Mouse (Mus musculus) stomach, embryonic 14.5 days (tissue): ENCODE results near the gene Helz. TPM values are rescaled to one million over a fixed set of nuclear protein-coding genes. Genes with fewer than 3 reads are reported as not detected.
"Not testable (repeated sequence)": the region's sequence is repeated elsewhere in the genome, so short reads cannot be mapped to it uniquely, and the experiment has no call there.

Experiments used
- ATAC-seq: fragments of 200-750 bp; cut with Nextera tagmentation; 2 replicates; pipeline ENCODE4 v1.8.0; 2017; ENCODE audit warnings: low read depth, moderate TSS enrichment; ENCODE audit not compliant: insufficient number of reproducible peaks, insufficient read depth, low FRiP score
- H3K27ac ChIP-seq: fragments of 300-500 bp; sonication (generic); 2 replicates; pipeline ENCODE4 v1.5.1; 2014; ENCODE audit warnings: mild to moderate bottlenecking, low read length, moderate library complexity, mixed read lengths
- H3K27me3 ChIP-seq: fragments of 300-500 bp; sonication (generic); 2 replicates; pipeline ENCODE4 v1.6.1; 2014; ENCODE audit warnings: low read length, control low read depth, mixed read lengths; ENCODE audit not compliant: control insufficient read depth, insufficient read depth
- H3K36me3 ChIP-seq: fragments of 300-500 bp; sonication (generic); 2 replicates; pipeline ENCODE4 v1.6.1; 2014; ENCODE audit warnings: mild to moderate bottlenecking, control low read depth, low read length, moderate library complexity, mixed read lengths; ENCODE audit not compliant: control insufficient read depth, insufficient read depth
- H3K4me1 ChIP-seq: fragments of 300-500 bp; sonication (generic); 2 replicates; pipeline ENCODE4 v1.6.1; 2014; ENCODE audit warnings: low read length, control low read depth, mixed read lengths; ENCODE audit not compliant: control insufficient read depth, insufficient read depth
- H3K4me2 ChIP-seq: fragments of 300-500 bp; sonication (generic); replicated peaks from 2 replicates; pipeline ENCODE4 v1.6.1; 2014; ENCODE audit warnings: low read depth, low read length, control low read depth
- H3K4me3 ChIP-seq: fragments of 300-500 bp; sonication (generic); 2 replicates; pipeline ENCODE4 v1.5.1; 2014; ENCODE audit warnings: low read depth, low read length, control low read depth
- H3K9ac ChIP-seq: fragments of 300-500 bp; sonication (generic); replicated peaks from 2 replicates; pipeline ENCODE4 v1.6.1; 2014; ENCODE audit warnings: low read depth, mild to moderate bottlenecking, control low read depth, low read length, moderate library complexity, mixed read lengths
- H3K9me3 ChIP-seq: fragments of 300-500 bp; sonication (generic); 2 replicates; pipeline ENCODE4 v1.6.1; 2016; ENCODE audit warnings: low read depth, low read length, control low read depth; ENCODE audit not compliant: control insufficient read depth
- WGBS: fragments of 180-500 bp; shearing (Covaris S2); extraction: QIAGEN DNeasy Blood & Tissue Kit; methylation state at CpG from one replicate; pipeline ENCODE4 v1.1.7; 2014; 5-methylcytosine and 5-hydroxymethylcytosine counted together
- polyA plus RNA-seq: library from polyadenylated mRNA; unstranded; fragments of >200 nt; fragmentation: Nextera tagmentation; extraction: Ambion mirVana; gene quantifications from 2 replicates; pipeline ENCODE4 v1.2.1, GENCODE M21; 2014

Helz gene
- polyA plus RNA-seq: 25.1 and 26.7 TPM in 2 replicates

DNA sequence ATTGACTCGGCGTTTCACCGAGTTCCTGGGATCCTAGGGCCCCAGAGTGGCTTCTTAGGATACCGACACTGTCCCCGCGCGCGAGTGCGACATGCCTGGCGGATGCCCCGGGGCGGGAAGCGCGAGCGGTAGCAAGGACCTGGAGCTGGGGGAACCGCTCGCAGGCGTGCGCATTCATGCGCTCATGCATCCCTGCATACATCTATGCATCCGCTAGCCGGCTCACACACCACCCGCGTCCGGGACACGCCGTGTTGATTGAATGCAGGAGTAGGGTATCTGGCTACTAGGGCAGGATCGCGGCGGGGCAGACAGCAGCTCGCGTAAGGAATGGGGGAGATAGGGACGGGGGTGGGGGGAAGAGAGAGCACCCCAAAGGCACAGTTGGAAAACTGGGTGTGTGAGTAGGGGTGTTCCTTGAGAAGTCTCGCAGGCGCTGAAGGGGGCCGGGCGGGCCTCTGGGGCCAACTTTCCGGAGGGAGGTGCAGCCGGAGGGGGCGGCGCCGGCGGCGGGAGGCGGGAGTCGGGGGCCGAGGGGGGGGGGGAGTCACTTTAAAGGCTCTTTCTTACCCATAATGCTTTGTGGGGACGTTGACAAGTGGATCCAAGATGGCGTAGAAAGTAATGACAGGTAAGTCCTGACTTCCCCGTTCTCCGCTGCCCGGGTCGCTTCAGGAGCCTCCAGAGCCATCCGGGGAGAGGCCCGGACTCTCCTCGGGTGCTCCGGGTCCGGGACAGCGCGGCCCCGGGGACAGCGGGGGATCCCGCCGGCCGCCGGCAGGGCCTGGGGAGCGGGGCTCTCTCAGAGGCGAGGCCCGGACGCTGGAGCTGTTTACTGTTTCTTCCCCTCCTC is at the start of gene Helz:
Helz (plus strand) TSS at position 580 of the 853 bp plus-strand sequence.
- Histone ChIP-seq H3K4me1 (no peaks in the 10 kb centered on the region), H3K27me3 (no peaks in the 10 kb centered on the region), H3K4me3 (peak within 1 kb of the TSS; percentile 70), H3K9ac (peak within 1 kb of the TSS; percentile 56), H3K36me3 (peaks cover 12% of the 10 kb centered on the region; the same call in 1 of the 2 replicates), H3K4me2 (peak within 1 kb of the TSS; percentile 100), H3K27ac (peak within 1 kb of the TSS; percentile 52), H3K9me3 (no peaks in the 10 kb centered on the region)
- peak; percentile 80 for ATAC-seq
- under 1% methylated on average over 53 of the region's 70 CpGs for WGBS

DNA sequence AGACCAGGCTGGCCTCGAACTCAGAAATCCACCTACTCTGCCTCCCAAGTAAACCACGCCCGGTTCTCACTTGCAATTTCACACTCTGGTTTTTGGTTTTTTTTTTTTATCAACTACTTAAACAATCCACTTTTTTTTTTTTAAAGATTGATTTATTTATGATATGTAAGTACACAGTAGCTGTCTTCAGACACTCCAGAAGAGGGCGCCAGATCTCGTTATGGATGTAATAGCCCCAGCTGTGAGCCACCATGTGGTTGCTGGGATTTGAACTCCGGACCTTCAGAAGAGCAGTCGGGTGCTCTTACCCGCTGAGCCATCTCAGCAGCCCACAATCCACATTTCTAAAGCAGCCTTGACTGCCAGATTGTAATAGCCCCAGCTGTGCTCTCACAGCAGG is 44.9 kb upstream of the Helz start:
- H3K27ac ChIP-seq: no peak overlapping the region
- WGBS: 82% methylated on average over 8 of the region's 8 CpGs
- H3K9ac ChIP-seq: no peak overlapping the region
- no peak overlapping the region for H3K4me3 ChIP-seq
- peaks cover 12% of the 10 kb centered on the region for H3K36me3 ChIP-seq
- ATAC-seq: no peak
- no peaks in the 10 kb centered on the region for H3K9me3 ChIP-seq
- H3K4me2 ChIP-seq: no peak overlapping the region
- no peaks in the 10 kb centered on the region for H3K4me1 ChIP-seq
- no peaks in the 10 kb centered on the region for H3K27me3 ChIP-seq

DNA sequence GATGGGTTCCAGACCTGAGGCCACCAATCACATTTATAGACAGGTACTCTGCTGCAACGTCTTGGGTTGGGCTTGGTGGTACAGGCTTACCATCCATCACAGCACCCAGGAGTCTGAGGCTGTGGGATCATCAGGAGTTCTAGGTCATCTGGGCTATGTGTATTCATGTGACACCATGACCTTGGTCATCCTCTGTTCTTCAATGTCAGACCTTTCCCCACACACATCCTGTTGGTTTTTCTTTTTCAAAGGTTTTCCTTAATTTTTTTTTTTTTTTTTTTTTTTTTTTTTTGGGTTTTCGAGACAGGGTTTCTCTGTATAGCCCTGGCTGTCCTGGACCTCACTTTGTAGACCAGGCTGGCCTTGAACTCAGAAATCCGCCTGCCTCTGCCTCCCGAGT is 43.4 kb upstream of the Helz start:
- ATAC-seq, H3K27ac ChIP-seq, H3K4me1 ChIP-seq, H3K9me3 ChIP-seq, H3K36me3 ChIP-seq, H3K4me3 ChIP-seq, H3K4me2 ChIP-seq, H3K9ac ChIP-seq, H3K27me3 ChIP-seq: not testable (repeated sequence)
- 94% methylated on average over 3 of the region's 4 CpGs for WGBS

DNA sequence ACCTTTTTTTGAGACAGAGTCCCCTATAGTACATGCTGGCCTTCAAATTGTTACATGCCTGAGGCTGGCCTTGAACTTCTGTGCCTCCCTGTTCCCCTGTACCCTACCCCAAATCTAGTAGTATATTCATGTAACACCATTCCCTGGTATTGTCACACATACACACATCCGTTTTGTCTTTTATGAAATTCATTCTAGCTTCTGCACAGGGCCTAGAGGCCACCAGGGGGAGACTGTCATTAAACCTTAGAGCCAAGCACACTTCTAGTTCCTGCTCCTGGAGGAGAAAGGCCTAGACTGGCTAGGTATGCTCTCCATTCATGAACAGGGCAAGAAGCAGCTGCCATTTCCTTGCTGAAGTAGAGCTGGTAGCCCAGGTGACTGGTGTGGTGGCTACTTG is 41.5 kb upstream of the Helz start:
- H3K27me3 ChIP-seq: no peaks in the 10 kb centered on the region
- H3K27ac ChIP-seq: no peak overlapping the region
- H3K4me1 ChIP-seq: peaks cover 4% of the 10 kb centered on the region; the same call in 1 of the 2 replicates
- no peak overlapping the region for H3K4me3 ChIP-seq
- no peak overlapping the region for H3K9ac ChIP-seq
- no peaks in the 10 kb centered on the region for H3K36me3 ChIP-seq
- no peaks in the 10 kb centered on the region for H3K9me3 ChIP-seq
- no peak for ATAC-seq
- 62% methylated on average over 1 of the region's 1 CpGs for WGBS
- no peak overlapping the region for H3K4me2 ChIP-seq

DNA sequence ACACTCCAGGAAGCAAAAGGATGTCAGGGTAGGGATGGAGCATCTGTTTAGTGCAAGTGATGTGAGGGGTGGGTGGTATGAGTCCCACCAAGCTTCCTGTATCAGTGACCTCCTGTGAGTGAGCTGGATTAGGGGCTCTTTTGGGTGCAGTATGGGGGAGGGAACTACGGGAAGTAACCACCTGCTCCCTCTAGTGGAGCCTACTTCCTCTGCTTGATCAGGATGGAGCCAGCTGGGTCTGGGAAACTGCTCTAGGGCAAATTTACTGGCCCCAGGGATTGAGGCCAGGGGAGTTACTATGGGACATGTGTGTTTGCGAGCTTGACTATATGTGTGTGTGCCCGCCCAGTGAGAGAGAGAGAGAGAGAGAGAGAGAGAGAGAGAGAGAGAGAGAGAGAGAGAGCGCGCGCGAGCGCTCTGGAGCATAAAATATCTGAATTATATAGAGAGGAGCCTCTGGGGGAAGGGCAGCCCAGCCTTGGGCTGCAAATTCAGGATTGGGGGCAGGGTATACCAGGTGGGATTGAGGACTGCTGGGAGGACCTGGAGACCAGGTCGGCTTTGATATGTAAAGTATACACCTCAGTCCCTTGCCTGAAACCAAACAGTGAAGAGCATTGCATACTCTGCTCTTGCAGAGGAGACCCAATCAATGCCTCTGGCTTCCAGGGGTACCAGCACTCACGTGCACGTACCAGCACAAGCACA is 37.9 kb upstream of the Helz start:
- Histone ChIP-seq H3K4me3 (no peak overlapping the region), H3K4me1 (peaks cover 4% of the 10 kb centered on the region; the same call in 1 of the 2 replicates), H3K27ac (no peak overlapping the region), H3K27me3 (no peaks in the 10 kb centered on the region), H3K36me3 (no peaks in the 10 kb centered on the region), H3K4me2 (no peak overlapping the region), H3K9ac (no peak overlapping the region), H3K9me3 (no peaks in the 10 kb centered on the region)
- WGBS: 14% methylated on average over 11 of the region's 11 CpGs
- ATAC-seq: peak; percentile 43; the same call in 1 of the 2 replicates

DNA sequence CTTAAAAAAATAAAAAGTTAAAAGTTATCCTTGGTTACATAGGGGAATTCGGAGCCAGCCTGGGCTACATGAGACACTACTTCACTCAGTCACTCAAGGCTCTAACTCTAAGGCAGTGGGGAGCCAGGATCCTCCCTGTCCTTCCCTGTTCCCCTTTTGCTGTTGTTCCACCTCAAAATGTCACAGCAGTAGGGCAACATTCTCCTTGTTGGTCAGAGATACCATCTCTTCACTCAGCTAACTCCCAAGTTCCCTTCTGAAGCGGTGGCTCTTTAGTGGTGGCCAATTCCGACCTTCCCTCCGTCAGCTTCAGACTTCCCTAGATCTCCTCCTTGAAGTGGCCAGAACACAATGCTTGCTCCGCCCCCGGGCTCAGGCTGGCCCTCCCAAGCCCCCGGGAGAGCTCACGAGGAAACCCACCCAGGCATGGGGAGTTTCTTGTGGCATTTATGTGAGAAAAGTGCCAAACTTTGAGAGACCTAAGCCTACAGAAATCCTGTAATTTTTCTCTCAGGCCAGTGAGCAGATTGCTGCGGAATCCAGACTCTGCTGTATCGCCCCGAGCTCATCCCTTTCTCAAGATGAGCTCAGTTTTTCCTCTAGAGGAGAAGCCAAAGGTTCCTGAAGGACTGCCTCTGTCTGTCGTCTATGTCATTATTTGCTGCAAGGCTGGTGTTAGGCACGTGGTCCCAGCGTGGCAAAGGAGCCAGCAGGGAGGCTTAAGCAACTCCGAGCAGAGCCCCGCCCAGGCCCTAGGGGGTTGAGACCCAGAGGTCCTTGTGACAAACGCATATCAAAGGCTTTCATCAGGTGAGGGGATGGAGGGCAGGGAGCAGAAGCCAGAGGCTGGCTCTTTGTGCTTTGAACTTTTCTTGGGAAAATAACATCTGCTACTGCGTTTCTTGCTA is 37.1 kb upstream of the Helz start:
- Histone ChIP-seq H3K27me3 (no peaks in the 10 kb centered on the region), H3K4me2 (peak overlapping the region; percentile 11), H3K4me1 (peaks cover 4% of the 10 kb centered on the region; the same call in 1 of the 2 replicates), H3K4me3 (no peak overlapping the region), H3K9me3 (no peaks in the 10 kb centered on the region), H3K27ac (no peak overlapping the region), H3K36me3 (no peaks in the 10 kb centered on the region), H3K9ac (no peak overlapping the region; the same call in 1 of the 2 replicates)
- 4% methylated on average over 18 of the region's 18 CpGs for WGBS
- ATAC-seq: no peak

DNA sequence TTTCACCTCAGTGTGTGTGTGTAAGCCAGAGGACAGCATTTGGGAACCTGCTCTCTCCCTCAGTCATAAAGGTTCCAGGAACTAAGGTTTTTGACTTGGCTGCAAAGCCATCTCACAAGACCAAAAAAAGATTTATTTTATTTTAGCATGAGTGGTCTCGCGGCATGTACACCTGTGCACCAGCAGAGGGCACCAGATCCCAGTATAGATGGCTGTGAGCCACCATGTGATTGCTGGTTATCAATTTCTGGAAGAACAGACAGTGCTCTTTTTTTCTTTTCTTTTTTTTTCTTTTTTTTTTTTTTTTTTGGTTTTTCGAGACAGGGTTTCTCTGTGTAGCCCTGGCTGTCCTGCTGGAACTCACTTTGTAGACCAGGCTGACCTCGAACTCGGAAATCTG is 35.8 kb upstream of the Helz start:
- not testable (repeated sequence) for ATAC-seq, H3K9ac ChIP-seq, H3K27ac ChIP-seq, H3K4me3 ChIP-seq, H3K4me1 ChIP-seq, H3K27me3 ChIP-seq, H3K9me3 ChIP-seq, H3K4me2 ChIP-seq, H3K36me3 ChIP-seq
- 50% methylated on average over 5 of the region's 5 CpGs for WGBS

DNA sequence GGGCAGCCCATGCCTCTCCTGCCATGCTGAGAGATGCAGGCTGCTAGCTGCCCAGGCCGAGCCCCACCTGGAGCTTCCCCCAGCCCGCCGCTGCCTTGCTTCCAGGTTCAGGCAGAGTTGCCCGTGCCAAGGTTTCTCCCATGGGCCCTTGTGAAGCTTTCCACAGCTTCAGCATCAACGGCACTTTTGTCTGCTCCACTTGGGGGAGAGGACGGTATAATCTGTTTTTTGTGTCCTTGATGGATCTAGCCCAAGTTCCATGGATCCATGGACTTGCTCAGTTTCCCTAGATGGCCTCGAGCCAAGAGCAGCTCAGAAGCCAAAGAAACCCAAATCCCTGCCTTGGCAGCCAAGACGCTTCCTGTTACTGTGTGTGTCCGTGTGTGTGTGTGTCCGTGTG is 34.7 kb upstream of the Helz start:
- H3K9ac ChIP-seq: no peak overlapping the region
- H3K27ac ChIP-seq: no peak overlapping the region
- no peak for ATAC-seq
- peaks cover 4% of the 10 kb centered on the region; the same call in 1 of the 2 replicates for H3K4me1 ChIP-seq
- H3K9me3 ChIP-seq: no peaks in the 10 kb centered on the region
- no peaks in the 10 kb centered on the region for H3K36me3 ChIP-seq
- no peak overlapping the region for H3K4me3 ChIP-seq
- H3K4me2 ChIP-seq: no peak overlapping the region
- 61% methylated on average over 10 of the region's 10 CpGs for WGBS
- H3K27me3 ChIP-seq: no peaks in the 10 kb centered on the region
